Mouse (Mus musculus): ENCODE results near the gene Cntn2.

DNA sequence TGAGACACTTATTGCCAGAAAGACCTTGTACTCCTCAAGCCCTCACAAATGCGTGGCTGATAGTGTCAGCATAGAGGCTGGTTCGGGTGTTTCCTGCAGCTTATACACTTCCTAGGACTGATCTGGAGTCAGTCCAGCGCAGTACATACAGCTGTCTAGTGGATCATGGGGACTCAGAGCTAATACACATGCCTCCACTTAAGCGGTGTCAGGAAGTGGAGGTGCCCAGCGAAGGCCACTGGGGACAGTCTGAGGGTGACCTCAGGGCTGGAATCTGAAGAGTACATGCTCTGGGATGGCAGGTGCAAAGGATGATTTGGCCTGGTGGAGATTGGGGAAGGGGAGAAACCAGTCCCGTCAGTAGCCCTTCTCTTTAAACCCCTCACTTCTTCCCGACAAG is 2.4 kb downstream of the Cntn2 start:
- TF ChIP-seq CTCF (IDR thresholded peaks at IDR 0.05) (no peak), EP300 (IDR thresholded peaks at IDR 0.05) (no peak)

Data from lung, postnatal 0 days (tissue).